Mouse (Mus musculus) liver, embryonic 12.5 days (tissue): ENCODE measurements around the gene Galnt10. TPM values are rescaled to one million over a fixed set of nuclear protein-coding genes. Genes with fewer than 3 reads are reported as not detected.
A peak's percentile ranks its signal among the peaks of the same experiment; 100 is the strongest.

Source experiments
- ATAC-seq: fragments of 200-750 bp; cut with Nextera tagmentation; 2 replicates; pipeline ENCODE4 v1.8.0; 2017; ENCODE audit warnings: moderate number of reproducible peaks, mild to moderate bottlenecking, moderate library complexity
- H3K27ac ChIP-seq: fragments of 300-500 bp; sonication (generic); 2 replicates; pipeline ENCODE4 v1.5.1; 2016; ENCODE audit warnings: mild to moderate bottlenecking
- H3K27me3 ChIP-seq: fragments of 300-500 bp; sonication (generic); replicated peaks from 2 replicates; pipeline ENCODE4 v1.6.1; 2016; ENCODE audit warnings: mild to moderate bottlenecking, moderate library complexity
- H3K36me3 ChIP-seq: fragments of 300-500 bp; sonication (generic); 2 replicates; pipeline ENCODE4 v1.6.1; 2016; ENCODE audit warnings: mild to moderate bottlenecking, moderate library complexity
- H3K4me1 ChIP-seq: fragments of 300-500 bp; sonication (generic); 2 replicates; pipeline ENCODE4 v1.6.1; 2016
- H3K4me2 ChIP-seq: fragments of 300-500 bp; sonication (generic); 2 replicates; pipeline ENCODE4 v1.6.1; 2016; ENCODE audit warnings: mild to moderate bottlenecking, moderate library complexity
- H3K4me3 ChIP-seq: fragments of 300-500 bp; sonication (generic); 2 replicates; pipeline ENCODE4 v1.5.1; 2016; ENCODE audit warnings: mild to moderate bottlenecking, moderate library complexity
- H3K9ac ChIP-seq: fragments of 300-500 bp; sonication (generic); 2 replicates; pipeline ENCODE4 v1.6.1; 2016; ENCODE audit warnings: mild to moderate bottlenecking, moderate library complexity
- H3K9me3 ChIP-seq: fragments of 300-500 bp; sonication (generic); replicated peaks from 2 replicates; pipeline ENCODE4 v1.6.1; 2016; ENCODE audit warnings: mild to moderate bottlenecking, moderate library complexity
- WGBS: fragments of 180-500 bp; shearing (Covaris S2); methylation state at CpG from one replicate; pipeline ENCODE4 v1.1.7; 2016; ENCODE audit not compliant: insufficient replicate concordance; 5-methylcytosine and 5-hydroxymethylcytosine counted together
- polyA plus RNA-seq: library from polyadenylated mRNA; unstranded; fragments of >200 nt; fragmentation: Nextera tagmentation; extraction: Ambion mirVana; gene quantifications from 2 replicates; pipeline ENCODE4 v1.2.1, GENCODE M21; 2016

The Galnt10 gene
- polyA plus RNA-seq, 1 experiment from 2014 or later: 34.2 TPM

DNA sequence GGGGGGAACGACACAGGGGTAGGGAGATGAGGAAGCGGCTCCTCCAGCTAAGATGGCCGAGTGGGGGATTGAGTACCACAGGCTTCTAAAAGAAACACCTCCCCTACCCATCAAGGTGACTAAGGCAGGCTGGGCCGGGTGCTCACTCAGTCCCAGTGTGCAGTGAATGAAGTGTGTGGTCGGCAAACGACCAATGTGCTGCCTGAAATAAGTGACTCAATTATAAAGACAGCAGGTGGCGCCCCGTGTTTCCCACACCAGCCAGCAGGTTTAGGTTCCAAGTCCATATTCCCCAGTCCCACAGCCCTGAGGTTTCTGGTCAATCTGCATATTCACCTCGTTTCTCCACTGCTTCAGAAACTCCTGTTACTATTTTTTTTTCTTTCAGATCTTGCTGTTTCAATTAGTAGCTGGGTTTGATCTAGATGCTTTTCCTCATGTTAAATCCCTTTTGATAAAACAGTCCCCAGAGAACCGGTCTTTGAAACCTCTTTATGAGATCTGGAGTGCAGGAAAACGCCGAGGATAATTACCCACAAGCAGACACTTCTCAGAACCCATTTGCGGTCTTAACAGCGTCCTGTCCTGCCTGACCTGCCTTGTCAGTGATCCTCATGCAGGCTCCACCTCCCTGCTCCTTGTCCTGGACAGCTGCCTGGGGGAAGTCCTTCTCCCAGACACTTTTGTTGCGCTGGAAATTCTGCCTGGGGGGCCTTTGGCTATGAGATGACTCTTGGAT is 27.5 kb upstream of the Galnt10 start:
- no peaks in the 10 kb centered on the region for H3K36me3 ChIP-seq
- no peak overlapping the region for H3K4me3 ChIP-seq
- no peak for ATAC-seq
- 31% methylated on average over 15 of the region's 15 CpGs for whole genome bisulfite sequencing
- no peaks in the 10 kb centered on the region for H3K9me3 ChIP-seq
- H3K9ac ChIP-seq: no peak overlapping the region
- peaks cover 43% of the 10 kb centered on the region for H3K27me3 ChIP-seq
- no peak overlapping the region for H3K4me2 ChIP-seq
- H3K27ac ChIP-seq: no peak overlapping the region
- peaks cover 4% of the 10 kb centered on the region; the same call in 1 of the 2 replicates for H3K4me1 ChIP-seq

GRCm38 (mm10) chr11:57621472-57621871 is 23.8 kb upstream of the Galnt10 start:
- H3K9me3 ChIP-seq: no peaks in the 10 kb centered on the region
- WGBS: 57% methylated on average over 3 of the region's 3 CpGs

DNA sequence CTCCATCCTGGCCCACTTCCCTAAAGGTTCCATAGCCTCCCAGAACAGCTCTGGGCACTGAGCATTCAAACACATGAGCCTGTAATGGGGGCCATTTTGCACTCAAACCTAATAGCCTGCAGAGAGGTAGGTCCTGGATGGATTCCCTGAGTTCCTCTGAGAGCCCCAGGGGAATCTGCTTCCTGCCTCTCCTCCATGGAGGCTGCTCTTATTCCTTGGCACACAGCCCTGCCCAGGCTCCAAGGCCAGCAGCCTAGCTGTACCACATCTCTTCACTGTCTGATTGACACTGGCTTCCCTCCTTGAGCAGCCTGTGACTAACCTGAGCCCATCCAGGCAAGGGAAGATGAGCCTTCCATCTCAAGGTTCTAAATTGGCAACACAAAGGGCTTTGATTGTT is 23.4 kb upstream of the Galnt10 start:
- peaks cover 32% of the 10 kb centered on the region for H3K4me1 ChIP-seq
- no peaks in the 10 kb centered on the region for H3K9me3 ChIP-seq
- no peaks in the 10 kb centered on the region for H3K36me3 ChIP-seq
- no peak overlapping the region for H3K4me3 ChIP-seq
- H3K27me3 ChIP-seq: peaks cover 25% of the 10 kb centered on the region; the same call in 1 of the 2 replicates
- H3K4me2 ChIP-seq: no peak overlapping the region
- ATAC-seq: no peak
- H3K9ac ChIP-seq: no peak overlapping the region
- no peak overlapping the region for H3K27ac ChIP-seq

More at GRCm38 (mm10) chr11:57621472-57621871, 23.8 kb upstream of the Galnt10 start:
- Histone ChIP-seq H3K4me1 (peaks cover 32% of the 10 kb centered on the region), H3K36me3 (no peaks in the 10 kb centered on the region), H3K9ac (no peak overlapping the region), H3K4me3 (no peak overlapping the region), H3K27me3 (peaks cover 28% of the 10 kb centered on the region; the same call in 1 of the 2 replicates), H3K27ac (no peak overlapping the region), H3K4me2 (no peak overlapping the region)
- no peak for ATAC-seq

GRCm38 (mm10) chr11:57624490-57624893 is 20.8 kb upstream of the Galnt10 start:
- Histone ChIP-seq H3K4me3 (no peak overlapping the region), H3K4me2 (peak overlapping the region; percentile 48), H3K9me3 (no peaks in the 10 kb centered on the region), H3K27ac (peak overlapping the region; percentile 75), H3K9ac (peak overlapping the region; percentile 29), H3K4me1 (peaks cover 36% of the 10 kb centered on the region), H3K27me3 (peaks cover 12% of the 10 kb centered on the region; the same call in 1 of the 2 replicates), H3K36me3 (no peaks in the 10 kb centered on the region)
- peak; percentile 95 for ATAC-seq
- WGBS: 42% methylated on average over 5 of the region's 5 CpGs

GRCm38 (mm10) chr11:57625465-57625864 is 19.8 kb upstream of the Galnt10 start:
- peak; percentile 33; the same call in 1 of the 2 replicates for ATAC-seq
- no peaks in the 10 kb centered on the region for H3K36me3 ChIP-seq
- peak overlapping the region; percentile 29; the same call in 1 of the 2 replicates for H3K9ac ChIP-seq
- peak overlapping the region; percentile 75; the same call in 1 of the 2 replicates for H3K27ac ChIP-seq
- H3K9me3 ChIP-seq: no peaks in the 10 kb centered on the region
- H3K4me3 ChIP-seq: no peak overlapping the region
- peaks cover 9% of the 10 kb centered on the region; the same call in 1 of the 2 replicates for H3K27me3 ChIP-seq
- peak overlapping the region; percentile 48 for H3K4me2 ChIP-seq
- peaks cover 36% of the 10 kb centered on the region for H3K4me1 ChIP-seq

DNA sequence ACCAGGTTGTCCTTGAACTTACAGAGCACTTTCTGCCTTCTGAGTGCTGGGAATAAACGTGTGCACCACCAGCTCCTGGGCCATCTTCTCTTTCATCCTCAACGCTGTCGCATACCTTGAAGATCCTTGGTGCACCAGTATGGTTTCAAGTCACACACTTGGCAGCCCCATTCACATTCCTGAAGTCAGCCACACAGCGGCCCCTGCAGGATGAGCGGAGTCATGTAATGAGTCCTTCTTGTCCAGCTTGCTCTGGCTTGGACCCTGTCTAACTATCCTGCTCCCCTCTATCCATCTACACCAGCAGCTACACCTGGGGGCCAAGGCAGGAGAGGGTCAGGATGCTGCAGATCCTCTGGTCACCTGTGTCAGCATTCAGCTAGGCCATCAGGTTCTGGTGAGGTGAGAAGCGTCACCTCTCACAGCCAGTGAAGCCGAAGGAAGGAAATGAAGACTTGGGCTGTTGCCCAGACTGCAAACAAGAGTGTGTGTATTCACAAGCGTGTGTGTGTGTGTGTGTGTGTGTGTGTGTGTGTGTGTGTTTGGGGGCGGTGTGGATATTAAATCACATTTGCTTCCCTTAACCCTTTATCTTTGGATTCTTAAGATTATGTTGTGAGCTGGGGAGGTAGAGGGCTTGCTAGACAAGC is 18.0 kb upstream of the Galnt10 start:
- Histone ChIP-seq H3K9ac (no peak overlapping the region; the same call in 1 of the 2 replicates), H3K4me2 (no peak overlapping the region), H3K4me1 (peaks cover 36% of the 10 kb centered on the region), H3K27me3 (peaks cover 13% of the 10 kb centered on the region; the same call in 1 of the 2 replicates), H3K27ac (no peak overlapping the region), H3K36me3 (no peaks in the 10 kb centered on the region), H3K9me3 (no peaks in the 10 kb centered on the region), H3K4me3 (no peak overlapping the region)
- 49% methylated on average over 9 of the region's 9 CpGs for WGBS
- no peak for ATAC-seq

GRCm38 (mm10) chr11:57631805-57632485 is 13.3 kb upstream of the Galnt10 start:
- ATAC-seq: no peak
- 66% methylated on average over 7 of the region's 7 CpGs for WGBS

DNA sequence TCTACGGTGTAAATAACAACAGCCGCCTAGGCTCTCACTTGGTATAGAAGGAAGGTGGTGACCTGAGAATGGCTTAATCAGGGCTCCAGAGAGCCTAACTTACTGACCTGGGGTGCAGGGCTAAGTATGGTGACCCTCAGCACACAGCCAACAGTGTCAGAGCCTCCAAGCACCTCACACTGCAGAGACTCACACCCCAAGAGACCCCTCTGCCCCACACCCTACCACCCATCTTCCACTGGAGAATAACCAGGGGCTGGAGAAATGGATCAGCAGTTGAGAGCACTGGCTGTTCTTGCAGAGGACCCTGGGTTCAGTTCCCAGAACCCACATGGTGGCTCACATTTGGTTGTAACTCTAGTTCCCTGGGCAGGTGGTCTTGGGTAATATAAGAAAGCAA is 12.2 kb upstream of the Galnt10 start:
- H3K4me2 ChIP-seq: no peak overlapping the region
- peaks cover 49% of the 10 kb centered on the region for H3K27me3 ChIP-seq
- H3K4me1 ChIP-seq: no peaks in the 10 kb centered on the region
- H3K9me3 ChIP-seq: no peaks in the 10 kb centered on the region
- no peak overlapping the region for H3K4me3 ChIP-seq
- 62% methylated on average over 2 of the region's 2 CpGs for WGBS
- H3K36me3 ChIP-seq: no peaks in the 10 kb centered on the region
- no peak overlapping the region for H3K9ac ChIP-seq
- no peak overlapping the region for H3K27ac ChIP-seq
- ATAC-seq: no peak

More at GRCm38 (mm10) chr11:57631805-57632485, 13.3 kb upstream of the Galnt10 start:
- Histone ChIP-seq H3K4me2 (no peak overlapping the region), H3K4me3 (no peak overlapping the region), H3K27ac (no peak overlapping the region), H3K9me3 (no peaks in the 10 kb centered on the region), H3K9ac (no peak overlapping the region), H3K4me1 (peaks cover 8% of the 10 kb centered on the region; the same call in 1 of the 2 replicates), H3K36me3 (no peaks in the 10 kb centered on the region), H3K27me3 (peaks cover 52% of the 10 kb centered on the region)

DNA sequence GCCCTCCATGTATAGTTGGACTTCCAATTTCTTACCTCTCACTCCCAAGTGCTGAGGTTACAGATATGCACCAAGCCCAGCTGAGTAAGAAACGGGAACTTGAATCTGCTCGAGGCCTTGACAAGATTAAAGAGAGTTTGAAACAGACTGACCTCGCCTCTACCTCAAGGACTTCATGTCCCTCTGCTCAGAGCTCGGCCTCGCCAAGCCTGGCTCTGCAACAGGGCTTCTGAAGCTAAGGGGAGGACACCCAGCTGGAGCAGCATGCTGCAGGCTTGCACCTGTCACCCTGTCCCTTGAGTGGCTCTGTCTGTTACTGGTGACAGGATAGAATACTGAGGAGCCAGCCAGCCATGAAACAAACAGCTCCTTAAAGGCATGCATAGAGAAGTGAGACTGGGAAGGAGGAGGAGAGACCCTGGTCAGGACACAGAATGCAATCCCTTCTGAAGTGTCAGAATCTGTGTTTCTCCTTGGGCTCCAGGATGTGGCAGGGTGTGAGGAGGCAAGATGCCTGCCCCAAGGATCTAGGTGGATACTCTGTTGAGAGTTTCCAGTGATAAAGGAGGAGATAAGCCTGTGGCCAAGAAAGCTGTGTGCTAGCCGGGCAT is 11.2 kb upstream of the Galnt10 start:
- Histone ChIP-seq H3K9ac (no peak overlapping the region), H3K27ac (no peak overlapping the region), H3K4me3 (no peak overlapping the region), H3K9me3 (no peaks in the 10 kb centered on the region), H3K4me1 (no peaks in the 10 kb centered on the region), H3K4me2 (no peak overlapping the region), H3K27me3 (peaks cover 49% of the 10 kb centered on the region), H3K36me3 (no peaks in the 10 kb centered on the region)
- 40% methylated on average over 6 of the region's 6 CpGs for whole genome bisulfite sequencing
- ATAC-seq: no peak

DNA sequence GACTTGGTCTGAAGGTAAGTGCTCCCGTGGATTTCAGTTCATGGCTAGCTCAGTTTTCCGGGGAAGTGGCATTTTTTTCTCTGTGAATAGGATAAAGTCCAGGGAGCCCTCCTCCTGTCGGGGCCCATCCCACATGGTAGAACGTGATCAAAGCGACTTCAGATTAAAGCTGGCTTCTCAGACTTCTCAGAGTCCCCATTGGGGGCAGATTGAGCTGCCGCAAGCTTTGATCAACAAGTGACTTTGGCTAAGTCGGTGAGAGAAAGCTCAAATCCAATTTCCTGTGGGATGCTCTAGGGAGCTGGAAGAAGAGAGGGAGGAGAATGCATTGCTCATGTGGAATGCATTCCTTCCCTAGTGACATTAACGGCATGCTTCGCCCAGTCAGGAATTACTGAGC is 10.1 kb upstream of the Galnt10 start:
- WGBS: 21% methylated on average over 9 of the region's 9 CpGs
- Histone ChIP-seq H3K9me3 (no peaks in the 10 kb centered on the region), H3K4me3 (no peak overlapping the region), H3K27me3 (peaks cover 49% of the 10 kb centered on the region), H3K9ac (no peak overlapping the region), H3K36me3 (no peaks in the 10 kb centered on the region), H3K4me1 (no peaks in the 10 kb centered on the region), H3K4me2 (no peak overlapping the region), H3K27ac (no peak overlapping the region)
- no peak for ATAC-seq

DNA sequence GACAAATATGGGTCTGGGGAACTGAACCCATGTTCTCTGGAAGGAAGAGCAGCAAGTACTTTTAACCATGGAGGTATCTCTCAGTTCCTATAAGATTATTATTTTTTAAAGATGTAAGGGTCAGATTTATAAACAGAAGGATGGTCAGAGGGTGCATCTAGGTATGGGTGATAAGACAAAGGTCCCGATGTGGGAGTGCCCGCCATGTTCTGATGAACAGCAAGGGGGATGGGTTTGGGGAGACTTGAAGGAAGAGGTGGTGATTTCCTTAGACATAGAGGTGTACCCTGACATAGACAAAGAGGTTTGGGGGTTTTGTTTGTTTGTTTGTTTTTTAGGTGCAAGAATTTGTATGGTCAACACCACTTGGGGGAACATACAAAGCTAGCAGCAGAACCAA is 1.6 kb upstream of the Galnt10 start:
- peaks cover 43% of the 10 kb centered on the region for H3K4me1 ChIP-seq
- no peak for ATAC-seq
- H3K4me2 ChIP-seq: peak overlapping the region; percentile 98
- peaks cover 9% of the 10 kb centered on the region for H3K36me3 ChIP-seq
- H3K9ac ChIP-seq: peak overlapping the region; percentile 99; the same call in 1 of the 2 replicates
- 48% methylated on average over 2 of the region's 2 CpGs for WGBS
- peak overlapping the region; percentile 97 for H3K4me3 ChIP-seq
- no peaks in the 10 kb centered on the region for H3K9me3 ChIP-seq
- no peak overlapping the region for H3K27ac ChIP-seq
- H3K27me3 ChIP-seq: peaks cover 11% of the 10 kb centered on the region; the same call in 1 of the 2 replicates
